26 mouse cellular contexts compared by ENCODE assay signal in genomic region chr1:78586986-78587385, GRCm38 (mm10).
DNase-seq lines count a peak whose midpoint lies in the region; ATAC-seq and TF ChIP-seq lines count a peak whose summit lies in the region.
"Had no signal": no experiment of that assay in that cellular context is flagged by ENCODE, and none has a peak within 500 bp of the region (broad histone marks: within the 10 kb centered on the region; RNA-seq: fewer than 3 reads in every experiment).

No protein-coding gene starts in this region.

- DNase-seq in heart, adult 11 months: peak; percentile 46
- no peak for DNase-seq in heart, adult 8-10 months (ENCODE audit: low spot score)
- DNase-seq in liver, postnatal 0 days: no peak
- DNase-seq in liver: no peak
- peak; percentile 67 for DNase-seq in fibroblast of lung, adult 2 months (ENCODE audit: low read depth)
- no peak for DNase-seq in adrenal gland, adult 2 months
- no peak for DNase-seq in thymus, postnatal 0 days (ENCODE audit: low spot score)
- DNase-seq: adrenal gland, postnatal 14 days; cerebellum, adult 11 months; cerebellum, adult 2 months; cerebellum, adult 9-11 months; cerebellum, postnatal 25 days; gastrocnemius, postnatal 10 days; gastrocnemius, postnatal 36 days; heart, postnatal 14 days had no signal

- no peaks in the 10 kb centered on the region for H3K9me3 ChIP-seq in liver, postnatal 0 days (ENCODE audit: low read length)
- H3K9me3 ChIP-seq: embryonic facial prominence, embryonic 12.5 days; embryonic facial prominence, embryonic 15.5 days; forebrain, embryonic 10.5 days; forebrain, embryonic 13.5 days; heart, embryonic 13.5 days; hindbrain, embryonic 12.5 days; hindbrain, embryonic 15.5 days had no signal

- H3K9ac ChIP-seq in liver, postnatal 0 days (replicated peaks): no peak overlapping the region
- H3K9ac ChIP-seq: embryonic facial prominence, embryonic 12.5 days; embryonic facial prominence, embryonic 15.5 days; forebrain, embryonic 13.5 days; heart, embryonic 13.5 days; hindbrain, embryonic 12.5 days; hindbrain, embryonic 15.5 days had no signal

- no peaks in the 10 kb centered on the region for H3K36me3 ChIP-seq in liver, postnatal 0 days (replicated peaks; ENCODE audit: insufficient read depth, low read length)
- no peaks in the 10 kb centered on the region for H3K36me3 ChIP-seq in C2C12 (ENCODE audit: control insufficient read depth, insufficient read depth)
- H3K36me3 ChIP-seq: embryonic facial prominence, embryonic 12.5 days; embryonic facial prominence, embryonic 15.5 days; forebrain, embryonic 10.5 days; heart, embryonic 13.5 days; hindbrain, embryonic 12.5 days; hindbrain, embryonic 15.5 days had no signal

- WGBS in liver, postnatal 0 days (ENCODE audit: insufficient replicate concordance): 24% methylated on average over 4 of the region's 4 CpGs

- peak overlapping the region; percentile 6 for H3ac ChIP-seq in C2C12 (ENCODE audit: control insufficient read depth, insufficient read length, low read depth)

- H3K79me2 ChIP-seq in C2C12 (ENCODE audit: control insufficient read depth, insufficient read depth): no peaks in the 10 kb centered on the region

- H3K4me3 ChIP-seq in liver, postnatal 0 days (ENCODE audit: low read depth, low read length): no peak overlapping the region
- H3K4me3 ChIP-seq in C2C12 (ENCODE audit: insufficient read depth, poor library complexity, severe bottlenecking): no peak overlapping the region
- H3K4me3 ChIP-seq: embryonic facial prominence, embryonic 12.5 days; embryonic facial prominence, embryonic 15.5 days; erythroblast, embryonic 14.5 days; forebrain, embryonic 10.5 days; forebrain, embryonic 13.5 days; heart, embryonic 13.5 days; hindbrain, embryonic 12.5 days; hindbrain, embryonic 15.5 days had no signal

- TF ChIP-seq EP300 in liver, postnatal 0 days (IDR thresholded peaks at IDR 0.05; ENCODE audit: low read depth): no peak

- no peaks in the 10 kb centered on the region for H3K79me3 ChIP-seq in C2C12 (ENCODE audit: low read depth)

- no peak overlapping the region for H3K4me2 ChIP-seq in liver, postnatal 0 days (ENCODE audit: low read depth, low read length)
- H3K4me2 ChIP-seq: embryonic facial prominence, embryonic 12.5 days; embryonic facial prominence, embryonic 15.5 days; forebrain, embryonic 13.5 days; heart, embryonic 13.5 days; hindbrain, embryonic 12.5 days; hindbrain, embryonic 15.5 days had no signal

- ATAC-seq in liver, postnatal 0 days: peak; percentile 89
- ATAC-seq: forebrain, embryonic 13.5 days; forebrain, embryonic 16.5 days; Patski had no signal

- no peaks in the 10 kb centered on the region for H3K27me3 ChIP-seq in liver, postnatal 0 days (ENCODE audit: insufficient read depth, low read length)
- no peaks in the 10 kb centered on the region for H3K27me3 ChIP-seq in C2C12 (ENCODE audit: control insufficient read depth, insufficient read depth, insufficient read length)
- H3K27me3 ChIP-seq: embryonic facial prominence, embryonic 12.5 days; embryonic facial prominence, embryonic 15.5 days; forebrain, embryonic 13.5 days; heart, embryonic 13.5 days; hindbrain, embryonic 12.5 days; hindbrain, embryonic 15.5 days; Patski had no signal

- H3K27ac ChIP-seq in liver, postnatal 0 days (ENCODE audit: low read depth): no peak overlapping the region
- H3K27ac ChIP-seq: embryonic facial prominence, embryonic 12.5 days; embryonic facial prominence, embryonic 15.5 days; forebrain, embryonic 10.5 days; forebrain, embryonic 13.5 days; heart, embryonic 13.5 days; hindbrain, embryonic 12.5 days; hindbrain, embryonic 15.5 days had no signal

- TF ChIP-seq CTCF in liver, postnatal 0 days (IDR thresholded peaks at IDR 0.05; ENCODE audit: low read depth): no peak
- TF ChIP-seq CTCF in C2C12 (IDR thresholded peaks at IDR 0.05; ENCODE audit: control insufficient read depth, insufficient read depth, insufficient read length): no peak

- no peaks in the 10 kb centered on the region for H3K4me1 ChIP-seq in liver, postnatal 0 days (ENCODE audit: insufficient read depth)
- H3K4me1 ChIP-seq: embryonic facial prominence, embryonic 15.5 days; forebrain, embryonic 13.5 days; hindbrain, embryonic 12.5 days; hindbrain, embryonic 15.5 days had no signal

TF ChIP-seq in C2C12, 6 proteins besides CTCF, POLR2A, EP300 and RAD21:
- TF ChIP-seq USF1 (IDR thresholded peaks at IDR 0.05; ENCODE audit: low read depth): no peak
- no peak for TF ChIP-seq FOSL1 (IDR thresholded peaks at IDR 0.05; ENCODE audit: insufficient read depth, low read length, poor library complexity, severe bottlenecking)
- TF ChIP-seq MYOD1 (IDR thresholded peaks at IDR 0.05; ENCODE audit: control insufficient read depth, insufficient read length, low read depth): no peak
- TF ChIP-seq MYOG (IDR thresholded peaks at IDR 0.05; ENCODE audit: control insufficient read depth, extremely low read depth, insufficient read length): no peak
- TF ChIP-seq MAX (IDR thresholded peaks at IDR 0.05): no peak
- TF ChIP-seq CEBPB (IDR thresholded peaks at IDR 0.05; ENCODE audit: low read depth): no peak

Comparison
In these comparisons a context has a peak if more than half of its experiments do, and no peak if none do; other contexts are left out.
1. DNase-seq: peak in heart, adult 11 months (single experiment) and fibroblast of lung, adult 2 months (single experiment); none in heart, adult 8-10 months (single experiment), liver, postnatal 0 days (single experiment), liver (single experiment), adrenal gland, adult 2 months (single experiment) and thymus, postnatal 0 days (single experiment).